Mouse (Mus musculus): ENCODE results near the gene Ccna2.

Ccna2 gene

GRCm38 (mm10) chr3:36532738-36533137, 39.2 kb downstream of the Ccna2 start:
- peak; percentile 31 for DNase-seq

GRCm38 (mm10) chr3:36531979-36532542, 39.9 kb downstream of the Ccna2 start:
- DNase-seq, result no peak

GRCm38 (mm10) chr3:36531242-36531641, 40.7 kb downstream of the Ccna2 start:
- DNase-seq, result no peak

GRCm38 (mm10) chr3:36530781-36531180, 41.2 kb downstream of the Ccna2 start:
- DNase-seq, result no peak

GRCm38 (mm10) chr3:36530345-36530744, 41.6 kb downstream of the Ccna2 start:
- no peak for DNase-seq

- DNase-seq, result no peak
Observed at GRCm38 (mm10) chr3:36524466-36524865, 47.5 kb downstream of the Ccna2 start.

- peak; percentile 31 for DNase-seq
Observed at GRCm38 (mm10) chr3:36522137-36522536, 49.8 kb downstream of the Ccna2 start.

- peak; percentile 55 for DNase-seq
Observed at GRCm38 (mm10) chr3:36521073-36522060, 50.6 kb downstream of the Ccna2 start, which contains the start of gene Gm11549. Gene Gm11549, minus strand, starts transcription at chr3:36521813.

GRCm38 (mm10) chr3:36516196-36516595, 55.8 kb downstream of the Ccna2 start:
- DNase-seq, result no peak

Measured in retina, postnatal 1 day (tissue).